Mouse (Mus musculus): ENCODE measurements around the gene Dmrtc2.
"Not testable (repeated sequence)": the region's sequence is repeated elsewhere in the genome, so short reads cannot be mapped to it uniquely, and the experiment has no call there.

Dmrtc2 gene

GRCm38 (mm10) chr7:24869532-24870165 lies at the start of gene Dmrtc2, which contains the start of gene Lypd4:
Gene Dmrtc2, plus strand, starts transcription at chr7:24870057.
Gene Lypd4, minus strand, starts transcription at chr7:24869941.
- DNase-seq: no peak

- DNase-seq: no peak
Measured at GRCm38 (mm10) chr7:24824452-24824851, 45.4 kb upstream of the Dmrtc2 start.

- peak; percentile 87 for DNase-seq
Measured at GRCm38 (mm10) chr7:24827181-24827580, 42.7 kb upstream of the Dmrtc2 start.

GRCm38 (mm10) chr7:24838732-24839409 lies 31.0 kb upstream of the Dmrtc2 start:
- not testable (repeated sequence) for DNase-seq

GRCm38 (mm10) chr7:24839410-24839808 lies 30.4 kb upstream of the Dmrtc2 start:
- DNase-seq: no peak

- DNase-seq: no peak
Measured at GRCm38 (mm10) chr7:24840331-24840730, 29.5 kb upstream of the Dmrtc2 start.

- no peak for DNase-seq
Measured at GRCm38 (mm10) chr7:24841009-24841408, 28.8 kb upstream of the Dmrtc2 start.

GRCm38 (mm10) chr7:24844144-24844543 lies 25.7 kb upstream of the Dmrtc2 start:
- no peak for DNase-seq

- DNase-seq: no peak
Measured at GRCm38 (mm10) chr7:24845181-24845580, 24.7 kb upstream of the Dmrtc2 start.

GRCm38 (mm10) chr7:24845713-24846112 lies 24.1 kb upstream of the Dmrtc2 start:
- no peak for DNase-seq

- not testable (repeated sequence) for DNase-seq
Measured at GRCm38 (mm10) chr7:24846576-24846975, 23.3 kb upstream of the Dmrtc2 start.

- no peak for DNase-seq
Measured at GRCm38 (mm10) chr7:24850162-24850561, 19.7 kb upstream of the Dmrtc2 start.

- no peak for DNase-seq
Measured at GRCm38 (mm10) chr7:24850899-24851303, 19.0 kb upstream of the Dmrtc2 start.

GRCm38 (mm10) chr7:24851596-24852325 lies 18.1 kb upstream of the Dmrtc2 start:
- no peak for DNase-seq

GRCm38 (mm10) chr7:24852557-24853232 lies 17.2 kb upstream of the Dmrtc2 start:
- DNase-seq: no peak

GRCm38 (mm10) chr7:24853233-24853563 lies 16.7 kb upstream of the Dmrtc2 start:
- no peak for DNase-seq

- no peak for DNase-seq
Measured at GRCm38 (mm10) chr7:24853695-24854094, 16.2 kb upstream of the Dmrtc2 start.

GRCm38 (mm10) chr7:24856460-24857120 lies 13.3 kb upstream of the Dmrtc2 start:
- no peak for DNase-seq

GRCm38 (mm10) chr7:24859234-24859633 lies 10.6 kb upstream of the Dmrtc2 start:
- DNase-seq: no peak

- no peak for DNase-seq
Measured at GRCm38 (mm10) chr7:24861913-24862312, 7.9 kb upstream of the Dmrtc2 start, which contains the start of gene Gm9844. Gene Gm9844, plus strand, starts transcription at chr7:24862213.

GRCm38 (mm10) chr7:24862853-24863252 lies 7.0 kb upstream of the Dmrtc2 start:
- DNase-seq: no peak

GRCm38 (mm10) chr7:24864156-24864555 lies 5.7 kb upstream of the Dmrtc2 start:
- DNase-seq: no peak

GRCm38 (mm10) chr7:24869080-24869479 lies 777 bp upstream of the Dmrtc2 start:
- DNase-seq: no peak
